Mouse (Mus musculus) forebrain, embryonic 12.5 days (tissue): ENCODE data around the gene Naa50. TPM values are rescaled to one million over a fixed set of nuclear protein-coding genes. Genes with fewer than 3 reads are reported as not detected.

ENCODE experiments used
- ATAC-seq: fragments of 200-750 bp; cut with Nextera tagmentation; 2 replicates; pipeline ENCODE4 v1.8.0; 2017; ENCODE audit warnings: moderate TSS enrichment; ENCODE audit not compliant: low FRiP score
- H3K27ac ChIP-seq: fragments of 300-500 bp; sonication (generic); 2 replicates; pipeline ENCODE4 v1.5.1; 2016; ENCODE audit warnings: mild to moderate bottlenecking
- H3K27me3 ChIP-seq: fragments of 300-500 bp; sonication (generic); 2 replicates; pipeline ENCODE4 v1.6.1; 2016; ENCODE audit warnings: mild to moderate bottlenecking
- H3K36me3 ChIP-seq: fragments of 300-500 bp; sonication (generic); replicated peaks from 2 replicates; pipeline ENCODE4 v1.6.1; 2016; ENCODE audit warnings: mild to moderate bottlenecking
- H3K4me1 ChIP-seq: fragments of 300-500 bp; sonication (generic); 2 replicates; pipeline ENCODE4 v1.6.1; 2016
- H3K4me2 ChIP-seq: fragments of 300-500 bp; sonication (generic); 2 replicates; pipeline ENCODE4 v1.6.1; 2016; ENCODE audit warnings: mild to moderate bottlenecking, moderate library complexity
- H3K4me3 ChIP-seq: fragments of 300-500 bp; sonication (generic); replicated peaks from 2 replicates; pipeline ENCODE4 v1.5.1; 2016; ENCODE audit warnings: mild to moderate bottlenecking
- H3K9ac ChIP-seq: fragments of 300-500 bp; sonication (generic); 2 replicates; pipeline ENCODE4 v1.6.1; 2016; ENCODE audit warnings: mild to moderate bottlenecking
- H3K9me3 ChIP-seq: fragments of 300-500 bp; sonication (generic); 2 replicates; pipeline ENCODE4 v1.6.1; 2016
- WGBS: fragments of 180-500 bp; shearing (Covaris S2); methylation state at CpG from one replicate; pipeline ENCODE4 v1.1.7; 2016; 5-methylcytosine and 5-hydroxymethylcytosine counted together
- polyA plus RNA-seq: library from polyadenylated mRNA; unstranded; fragments of >200 nt; fragmentation: Nextera tagmentation; extraction: Ambion mirVana; gene quantifications from 2 replicates; pipeline ENCODE4 v1.2.1, GENCODE M21; 2016

The Naa50 gene
- polyA plus RNA-seq, 1 experiment from 2014 or later = 117 TPM

DNA sequence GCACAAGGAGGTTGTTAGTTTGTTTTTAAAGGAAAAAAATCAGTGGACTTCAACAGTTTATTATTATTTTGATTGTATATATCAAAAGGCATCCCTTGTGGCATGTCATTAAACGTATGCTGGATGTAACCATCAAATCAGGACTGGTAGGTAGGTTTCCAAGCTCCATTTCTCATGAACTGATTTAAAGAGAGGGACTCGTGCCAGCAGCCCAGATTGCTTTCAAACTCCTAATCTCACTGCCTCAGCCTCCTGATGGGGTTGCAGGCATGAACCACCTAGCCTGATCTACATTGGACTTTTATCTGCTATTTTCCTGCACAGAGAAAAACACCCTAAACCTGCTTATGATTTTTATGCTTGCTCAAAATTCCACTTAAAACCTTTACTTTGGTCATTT lies 15.8 kb upstream of the Naa50 start:
- Histone ChIP-seq H3K9ac (no peak overlapping the region), H3K9me3 (no peaks in the 10 kb centered on the region), H3K4me2 (no peak overlapping the region), H3K36me3 (no peaks in the 10 kb centered on the region), H3K27ac (no peak overlapping the region), H3K4me3 (no peak overlapping the region), H3K4me1 (no peaks in the 10 kb centered on the region), H3K27me3 (no peaks in the 10 kb centered on the region)
- no peak for ATAC-seq
- 92% methylated on average over 2 of the region's 2 CpGs for WGBS

DNA sequence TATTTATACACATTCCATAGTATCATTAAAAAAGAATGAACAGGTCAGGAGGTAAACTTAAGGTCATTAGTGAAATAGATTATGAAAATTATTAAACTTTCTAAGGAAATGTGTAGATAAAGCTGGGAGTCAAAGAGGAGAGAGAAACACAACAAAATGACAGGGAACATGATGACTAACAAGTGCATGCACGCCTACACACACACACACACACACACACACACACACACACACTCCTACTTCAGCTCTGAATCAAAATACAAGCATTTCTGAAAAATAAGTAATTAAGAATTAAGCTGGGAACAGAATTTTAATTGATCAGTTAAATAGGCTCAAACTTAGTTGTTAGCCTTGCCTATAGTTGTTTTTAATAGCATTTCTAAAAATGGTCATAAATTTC lies 14.9 kb upstream of the Naa50 start:
- H3K27me3 ChIP-seq = no peaks in the 10 kb centered on the region
- no peaks in the 10 kb centered on the region for H3K36me3 ChIP-seq
- H3K4me1 ChIP-seq = no peaks in the 10 kb centered on the region
- H3K4me2 ChIP-seq = no peak overlapping the region
- no peak for ATAC-seq
- H3K9me3 ChIP-seq = no peaks in the 10 kb centered on the region
- no peak overlapping the region for H3K9ac ChIP-seq
- 100% methylated on average over 1 of the region's 1 CpGs for WGBS
- no peak overlapping the region for H3K27ac ChIP-seq
- H3K4me3 ChIP-seq = no peak overlapping the region

DNA sequence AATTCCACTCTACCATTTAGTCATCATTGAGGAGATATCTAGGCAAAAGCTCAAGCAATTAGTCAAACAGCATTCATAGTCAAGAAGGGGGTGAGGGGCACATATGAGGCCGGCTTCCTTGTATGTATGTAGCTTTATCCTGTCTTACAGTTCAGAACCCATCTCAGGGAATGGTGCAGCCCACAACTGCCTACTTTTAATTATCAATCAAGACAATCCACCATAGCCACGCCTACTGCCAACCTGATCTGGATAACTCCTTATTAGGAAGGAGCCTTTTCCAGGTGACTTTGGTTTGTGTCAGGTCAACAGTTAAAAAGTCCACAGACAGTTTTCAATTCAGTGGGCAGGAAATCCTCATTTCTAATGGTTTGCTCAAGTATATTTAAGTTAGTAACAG lies 14.2 kb upstream of the Naa50 start:
- Histone ChIP-seq H3K4me1 (no peaks in the 10 kb centered on the region), H3K27ac (no peak overlapping the region), H3K9ac (no peak overlapping the region), H3K27me3 (no peaks in the 10 kb centered on the region), H3K36me3 (no peaks in the 10 kb centered on the region), H3K4me2 (no peak overlapping the region), H3K4me3 (no peak overlapping the region), H3K9me3 (no peaks in the 10 kb centered on the region)
- WGBS = 87% methylated on average over 2 of the region's 2 CpGs
- ATAC-seq = no peak

GRCm38 (mm10) chr16:44126437-44126836 lies 13.2 kb upstream of the Naa50 start:
- H3K27ac ChIP-seq = no peak overlapping the region
- no peaks in the 10 kb centered on the region for H3K27me3 ChIP-seq
- H3K4me1 ChIP-seq = no peaks in the 10 kb centered on the region
- H3K9me3 ChIP-seq = no peaks in the 10 kb centered on the region
- ATAC-seq = no peak
- no peak overlapping the region for H3K9ac ChIP-seq
- H3K36me3 ChIP-seq = no peaks in the 10 kb centered on the region
- WGBS = 86% methylated on average over 4 of the region's 4 CpGs
- H3K4me2 ChIP-seq = no peak overlapping the region
- H3K4me3 ChIP-seq = no peak overlapping the region

GRCm38 (mm10) chr16:44132300-44132699 lies 7.3 kb upstream of the Naa50 start:
- WGBS = 87% methylated on average over 4 of the region's 4 CpGs
- Histone ChIP-seq H3K9ac (no peak overlapping the region), H3K4me3 (no peak overlapping the region), H3K27ac (no peak overlapping the region), H3K27me3 (no peaks in the 10 kb centered on the region), H3K4me1 (no peaks in the 10 kb centered on the region), H3K9me3 (no peaks in the 10 kb centered on the region), H3K4me2 (no peak overlapping the region), H3K36me3 (no peaks in the 10 kb centered on the region)
- ATAC-seq = no peak

GRCm38 (mm10) chr16:44133187-44133586 lies 6.4 kb upstream of the Naa50 start:
- Histone ChIP-seq H3K4me1 (peaks cover 7% of the 10 kb centered on the region), H3K27ac (no peak overlapping the region), H3K36me3 (no peaks in the 10 kb centered on the region), H3K4me3 (no peak overlapping the region), H3K9ac (no peak overlapping the region), H3K9me3 (no peaks in the 10 kb centered on the region), H3K4me2 (no peak overlapping the region), H3K27me3 (no peaks in the 10 kb centered on the region)
- no peak for ATAC-seq
- 90% methylated on average over 3 of the region's 3 CpGs for WGBS

DNA sequence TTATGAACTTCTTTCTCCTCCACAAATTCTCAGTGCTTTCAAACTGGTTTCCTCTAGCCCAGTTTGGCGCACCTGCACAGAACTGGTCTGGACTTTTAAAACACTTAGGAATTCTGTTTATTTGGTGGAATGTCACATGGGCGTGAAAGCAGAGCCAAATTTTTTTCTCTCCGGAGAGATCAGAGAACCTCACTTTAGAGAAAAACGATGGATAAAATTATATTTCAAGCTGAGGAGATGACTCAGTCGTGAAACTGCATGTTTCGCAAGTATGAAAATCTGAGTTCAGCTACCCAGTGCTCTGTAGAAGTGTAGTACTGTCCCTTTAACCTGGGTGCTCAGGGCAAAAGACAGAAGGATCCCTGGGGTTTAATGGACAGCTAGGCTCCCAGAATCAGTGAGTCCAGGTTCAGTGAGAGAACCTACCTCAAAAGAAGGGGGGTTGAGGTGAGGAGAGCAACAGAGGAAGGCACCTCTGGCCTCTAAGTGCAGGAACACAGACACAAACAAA lies 3.1 kb upstream of the Naa50 start:
- ATAC-seq = no peak
- WGBS = 88% methylated on average over 6 of the region's 6 CpGs
- Histone ChIP-seq H3K36me3 (no peaks in the 10 kb centered on the region), H3K4me1 (peaks cover 12% of the 10 kb centered on the region), H3K27ac (no peak overlapping the region), H3K4me3 (no peak overlapping the region), H3K9me3 (no peaks in the 10 kb centered on the region), H3K9ac (no peak overlapping the region), H3K4me2 (no peak overlapping the region), H3K27me3 (no peaks in the 10 kb centered on the region)

DNA sequence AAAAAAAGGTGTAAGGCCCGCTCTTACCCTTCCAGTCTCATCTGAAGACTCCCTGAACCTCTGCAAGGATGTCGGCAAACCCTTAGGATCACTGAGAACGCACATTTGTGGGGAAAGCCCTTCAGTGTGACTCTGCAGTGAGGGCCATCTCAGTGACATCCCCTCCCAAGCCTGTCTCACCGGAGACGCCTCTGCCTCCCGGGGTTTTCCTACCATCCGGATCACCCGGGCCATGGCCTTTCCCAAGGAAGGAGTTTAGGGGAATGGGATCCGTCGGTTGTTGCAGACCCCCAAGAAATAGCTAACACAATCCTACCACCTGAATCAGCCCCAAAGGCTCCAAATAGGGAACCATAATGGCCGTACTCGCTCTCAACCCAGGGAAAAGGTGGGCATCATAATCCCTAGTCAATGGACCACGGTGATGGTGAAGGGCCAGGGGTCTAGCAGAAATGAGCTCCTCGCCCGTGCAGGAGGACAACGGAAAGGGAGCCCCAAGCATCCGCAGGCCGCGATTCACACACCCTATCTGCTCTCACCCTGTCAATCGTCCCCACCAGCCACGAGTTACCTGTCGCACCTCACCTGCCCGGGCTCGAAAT lies 1.2 kb upstream of the Naa50 start:
- H3K9me3 ChIP-seq = no peaks in the 10 kb centered on the region
- H3K9ac ChIP-seq = peak overlapping the region; percentile 76
- WGBS = 2% methylated on average over 24 of the region's 24 CpGs
- peak overlapping the region; percentile 94 for H3K4me3 ChIP-seq
- peak overlapping the region; percentile 88 for H3K4me2 ChIP-seq
- peak overlapping the region; percentile 99 for H3K27ac ChIP-seq
- no peaks in the 10 kb centered on the region for H3K27me3 ChIP-seq
- H3K36me3 ChIP-seq = no peaks in the 10 kb centered on the region
- peaks cover 15% of the 10 kb centered on the region for H3K4me1 ChIP-seq
- ATAC-seq = no peak

DNA sequence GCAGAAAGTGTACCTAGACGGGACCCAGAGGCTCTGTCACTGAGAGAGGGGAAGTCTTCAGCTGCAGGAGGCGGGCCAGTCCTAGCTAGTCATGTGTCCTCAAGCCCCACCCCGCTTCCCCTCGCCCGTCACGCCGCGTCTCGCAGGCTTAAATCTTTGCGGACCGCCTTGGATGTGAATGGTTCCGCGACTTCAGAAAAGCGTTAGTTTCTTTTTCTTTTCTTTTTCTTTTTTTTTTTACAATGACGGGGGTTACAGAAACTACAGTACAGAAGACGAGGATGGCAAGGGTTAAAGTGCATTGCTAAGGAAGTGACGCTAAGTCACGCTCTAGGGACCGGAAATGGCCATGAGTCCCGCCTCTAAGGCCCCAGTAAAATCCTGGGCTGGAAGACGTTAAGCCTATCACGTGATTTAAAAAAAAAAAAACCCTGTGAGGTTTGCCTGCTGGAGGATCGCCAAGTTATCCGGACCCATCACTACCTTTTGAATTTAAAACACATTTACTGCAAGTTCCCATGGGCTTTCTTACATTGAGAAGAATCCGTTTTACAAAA lies 573 bp upstream of the Naa50 start:
- H3K9me3 ChIP-seq = no peaks in the 10 kb centered on the region
- no peaks in the 10 kb centered on the region for H3K27me3 ChIP-seq
- H3K36me3 ChIP-seq = no peaks in the 10 kb centered on the region
- peak overlapping the region; percentile 99 for H3K27ac ChIP-seq
- H3K4me1 ChIP-seq = peaks cover 15% of the 10 kb centered on the region
- WGBS = under 1% methylated on average over 25 of the region's 25 CpGs
- H3K4me2 ChIP-seq = peak overlapping the region; percentile 88
- ATAC-seq = peak; percentile 88
- H3K9ac ChIP-seq = peak overlapping the region; percentile 94
- peak overlapping the region; percentile 94 for H3K4me3 ChIP-seq

DNA sequence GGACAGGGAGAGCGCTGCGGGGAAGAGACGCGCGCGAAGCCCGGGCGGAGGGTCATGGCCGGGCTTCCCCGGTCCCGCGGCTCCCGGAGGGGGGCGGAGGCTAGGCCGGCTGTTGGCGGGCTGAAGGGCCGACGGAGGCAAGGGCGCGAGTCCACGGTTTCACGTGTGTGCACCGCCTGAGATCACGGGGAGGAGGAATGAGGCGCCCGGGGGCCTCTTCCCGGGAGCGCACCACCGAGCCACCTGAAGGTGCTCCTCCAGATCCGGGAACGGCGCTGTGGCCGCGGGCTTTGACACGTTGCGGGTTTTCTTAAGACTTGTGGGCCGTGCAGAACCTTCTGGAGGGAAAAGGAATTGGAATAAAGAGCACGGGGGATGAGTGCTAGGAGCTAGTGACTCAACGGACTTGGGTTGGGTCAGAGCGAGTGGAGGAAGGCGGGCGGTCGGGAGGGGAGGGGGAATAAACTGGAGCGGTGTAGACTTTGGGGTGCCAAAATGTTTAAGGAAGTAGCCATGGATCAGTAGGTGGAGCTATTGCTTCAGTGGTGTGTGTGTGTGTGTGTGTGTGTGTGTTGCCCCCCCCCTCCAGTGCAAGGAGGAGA lies 657 bp downstream of the Naa50 start:
- Histone ChIP-seq H3K4me2 (peak overlapping the region; percentile 88), H3K9ac (peak overlapping the region; percentile 94), H3K27ac (peak overlapping the region; percentile 99), H3K36me3 (no peaks in the 10 kb centered on the region), H3K9me3 (no peaks in the 10 kb centered on the region), H3K4me3 (peak overlapping the region; percentile 94), H3K4me1 (peaks cover 15% of the 10 kb centered on the region), H3K27me3 (no peaks in the 10 kb centered on the region)
- under 1% methylated on average over 43 of the region's 44 CpGs for WGBS
- ATAC-seq = peak; percentile 57

GRCm38 (mm10) chr16:44141483-44141882 lies 1.9 kb downstream of the Naa50 start:
- Histone ChIP-seq H3K4me3 (no peak overlapping the region), H3K36me3 (no peaks in the 10 kb centered on the region), H3K27ac (no peak overlapping the region), H3K4me2 (peak overlapping the region; percentile 88), H3K27me3 (no peaks in the 10 kb centered on the region), H3K9me3 (no peaks in the 10 kb centered on the region), H3K4me1 (peaks cover 15% of the 10 kb centered on the region), H3K9ac (0 out of 2 replicates have a peak overlapping the region, but pooled peaks have one; percentile 4)
- WGBS = 62% methylated on average over 6 of the region's 6 CpGs
- ATAC-seq = no peak

DNA sequence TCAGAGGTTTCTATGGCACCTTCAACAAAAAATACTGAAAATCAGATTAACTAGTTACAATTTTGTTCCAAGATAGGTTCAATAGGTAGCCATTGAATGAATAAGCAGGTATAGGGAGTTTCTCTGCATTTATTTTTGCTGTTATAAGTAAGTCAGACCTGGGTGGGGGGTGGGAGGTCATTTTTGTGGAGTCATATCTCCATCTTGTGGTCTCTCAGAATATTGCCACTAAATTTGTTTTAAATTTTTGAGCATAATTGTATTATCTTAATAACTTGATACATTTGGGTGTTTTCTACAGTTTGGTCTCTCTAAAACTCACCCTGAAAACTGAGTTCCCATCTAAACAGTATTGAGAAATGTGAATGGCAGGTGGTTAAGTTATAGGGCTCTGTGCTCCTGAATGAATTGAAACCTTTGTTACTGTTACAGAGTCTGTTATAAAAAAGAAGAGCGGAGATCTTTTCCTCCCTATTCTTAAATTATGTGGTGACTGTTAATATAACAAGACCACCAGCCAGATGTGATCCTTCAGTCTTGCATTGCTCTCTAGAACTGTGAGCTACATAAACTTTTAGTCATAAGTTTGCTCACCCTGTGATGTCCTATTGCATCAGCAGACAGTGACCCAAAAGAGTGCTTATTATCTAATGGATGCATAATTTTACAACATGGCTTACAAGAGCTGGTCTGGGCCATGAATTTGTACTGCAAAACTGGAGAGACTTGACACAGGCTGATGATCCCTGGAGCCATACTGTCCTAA lies 9.6 kb downstream of the Naa50 start:
- Histone ChIP-seq H3K27ac (no peak overlapping the region), H3K9me3 (no peaks in the 10 kb centered on the region), H3K27me3 (no peaks in the 10 kb centered on the region), H3K4me1 (no peaks in the 10 kb centered on the region), H3K36me3 (no peaks in the 10 kb centered on the region), H3K4me2 (no peak overlapping the region), H3K9ac (no peak overlapping the region), H3K4me3 (no peak overlapping the region)
- ATAC-seq = no peak
- WGBS = 95% methylated on average over 1 of the region's 1 CpGs
